Mouse (Mus musculus) hindbrain, embryonic 10.5 days (tissue): ENCODE measurements at regions not wholly inside any gene's neighbourhood (a gene's known extent, or its start where the extent isn't known, plus 50 kb on each side); places are given as distances from the start of the nearest gene placed in this dataset.

ENCODE experiments used
- DNase-seq: peaks from one replicate; pipeline ENCODE4 v3.0.0-alpha.2; 2017; ENCODE audit warnings: low spot score
- H3K27ac ChIP-seq: fragments of 300-500 bp; sonication (generic); 2 replicates; pipeline ENCODE4 v1.5.1; 2016; ENCODE audit warnings: mild to moderate bottlenecking, moderate library complexity
- H3K27me3 ChIP-seq: fragments of 300-500 bp; sonication (generic); 2 replicates; pipeline ENCODE4 v1.6.1; 2016; ENCODE audit warnings: mild to moderate bottlenecking; ENCODE audit not compliant: poor library complexity, insufficient read depth, severe bottlenecking
- H3K36me3 ChIP-seq: fragments of 300-500 bp; sonication (generic); 2 replicates; pipeline ENCODE4 v1.6.1; 2016; ENCODE audit warnings: mild to moderate bottlenecking, moderate library complexity
- H3K4me1 ChIP-seq: fragments of 300-500 bp; sonication (generic); replicated peaks from 2 replicates; pipeline ENCODE4 v1.6.1; 2016; ENCODE audit warnings: mild to moderate bottlenecking
- H3K4me3 ChIP-seq: fragments of 300-500 bp; sonication (generic); 2 replicates; pipeline ENCODE4 v1.5.1; 2016; ENCODE audit warnings: mild to moderate bottlenecking, moderate library complexity
- H3K9me3 ChIP-seq: fragments of 300-500 bp; sonication (generic); 2 replicates; pipeline ENCODE4 v1.6.1; 2016; ENCODE audit warnings: mild to moderate bottlenecking, moderate library complexity
- WGBS: fragments of 180-500 bp; shearing (Covaris S2); methylation state at CpG from one replicate; pipeline ENCODE4 v1.1.7; 2016; 5-methylcytosine and 5-hydroxymethylcytosine counted together

GRCm38 (mm10) chr3:21974766-21975165, 101.7 kb upstream of the Tbl1xr1 start:
- Histone ChIP-seq H3K4me1 (peaks cover 10% of the 10 kb centered on the region), H3K4me3 (no peak overlapping the region), H3K9me3 (no peaks in the 10 kb centered on the region), H3K36me3 (no peaks in the 10 kb centered on the region), H3K27ac (no peak overlapping the region), H3K27me3 (no peaks in the 10 kb centered on the region)
- WGBS, result 89% methylated on average over 2 of the region's 2 CpGs
- no peak for DNase-seq

- DNase-seq, result no peak
- no peak overlapping the region for H3K4me3 ChIP-seq
- H3K36me3 ChIP-seq, result no peaks in the 10 kb centered on the region
- no peaks in the 10 kb centered on the region for H3K9me3 ChIP-seq
- H3K27me3 ChIP-seq, result no peaks in the 10 kb centered on the region
- H3K4me1 ChIP-seq, result no peaks in the 10 kb centered on the region
- WGBS, result 81% methylated on average over 1 of the region's 1 CpGs
- H3K27ac ChIP-seq, result no peak overlapping the region
Observed at GRCm38 (mm10) chr3:21977775-21978174, 98.7 kb upstream of the Tbl1xr1 start.

- WGBS, result 84% methylated on average over 8 of the region's 8 CpGs
- DNase-seq, result no peak
- H3K9me3 ChIP-seq, result no peaks in the 10 kb centered on the region
- no peak overlapping the region for H3K27ac ChIP-seq
- no peaks in the 10 kb centered on the region for H3K4me1 ChIP-seq
- no peaks in the 10 kb centered on the region for H3K36me3 ChIP-seq
- no peak overlapping the region for H3K4me3 ChIP-seq
- H3K27me3 ChIP-seq, result no peaks in the 10 kb centered on the region
Observed at GRCm38 (mm10) chr3:21982991-21983390, 93.5 kb upstream of the Tbl1xr1 start.

- DNase-seq, result no peak
- Histone ChIP-seq H3K27me3 (no peaks in the 10 kb centered on the region), H3K9me3 (no peaks in the 10 kb centered on the region), H3K27ac (no peak overlapping the region), H3K4me1 (no peaks in the 10 kb centered on the region), H3K36me3 (no peaks in the 10 kb centered on the region), H3K4me3 (no peak overlapping the region)
- WGBS, result 29% methylated on average over 2 of the region's 2 CpGs
Observed at GRCm38 (mm10) chr3:21983993-21984725, 92.3 kb upstream of the Tbl1xr1 start.

- Histone ChIP-seq H3K27ac (no peak overlapping the region), H3K9me3 (no peaks in the 10 kb centered on the region), H3K36me3 (no peaks in the 10 kb centered on the region), H3K4me1 (no peaks in the 10 kb centered on the region), H3K4me3 (no peak overlapping the region), H3K27me3 (no peaks in the 10 kb centered on the region)
- WGBS, result 76% methylated on average over 2 of the region's 2 CpGs
- no peak for DNase-seq
Observed at GRCm38 (mm10) chr3:21984807-21985206, 91.6 kb upstream of the Tbl1xr1 start.

- Histone ChIP-seq H3K27me3 (no peaks in the 10 kb centered on the region), H3K36me3 (no peaks in the 10 kb centered on the region), H3K9me3 (no peaks in the 10 kb centered on the region), H3K27ac (no peak overlapping the region), H3K4me3 (no peak overlapping the region), H3K4me1 (no peaks in the 10 kb centered on the region)
- no peak for DNase-seq
- 86% methylated on average over 5 of the region's 5 CpGs for WGBS
Observed at GRCm38 (mm10) chr3:21986164-21986892, 90.1 kb upstream of the Tbl1xr1 start.

GRCm38 (mm10) chr3:21986893-21987250, 89.6 kb upstream of the Tbl1xr1 start:
- no peaks in the 10 kb centered on the region for H3K27me3 ChIP-seq
- no peaks in the 10 kb centered on the region for H3K36me3 ChIP-seq
- DNase-seq, result no peak
- no peaks in the 10 kb centered on the region for H3K9me3 ChIP-seq
- no peak overlapping the region for H3K27ac ChIP-seq
- WGBS, result 90% methylated on average over 2 of the region's 2 CpGs
- no peaks in the 10 kb centered on the region for H3K4me1 ChIP-seq
- no peak overlapping the region for H3K4me3 ChIP-seq

GRCm38 (mm10) chr3:21987455-21988009, 88.9 kb upstream of the Tbl1xr1 start:
- no peaks in the 10 kb centered on the region for H3K36me3 ChIP-seq
- WGBS, result 85% methylated on average over 5 of the region's 5 CpGs
- DNase-seq, result no peak
- H3K27ac ChIP-seq, result no peak overlapping the region
- no peaks in the 10 kb centered on the region for H3K4me1 ChIP-seq
- H3K4me3 ChIP-seq, result no peak overlapping the region
- H3K27me3 ChIP-seq, result no peaks in the 10 kb centered on the region
- no peaks in the 10 kb centered on the region for H3K9me3 ChIP-seq

- H3K27ac ChIP-seq, result no peak overlapping the region
- H3K36me3 ChIP-seq, result no peaks in the 10 kb centered on the region
- no peak for DNase-seq
Observed at GRCm38 (mm10) chr3:21988010-21988531, 88.4 kb upstream of the Tbl1xr1 start.

GRCm38 (mm10) chr3:21990526-21990925, 85.9 kb upstream of the Tbl1xr1 start:
- DNase-seq, result no peak
- Histone ChIP-seq H3K27ac (no peak overlapping the region), H3K4me3 (no peak overlapping the region), H3K9me3 (no peaks in the 10 kb centered on the region), H3K27me3 (no peaks in the 10 kb centered on the region), H3K36me3 (no peaks in the 10 kb centered on the region), H3K4me1 (no peaks in the 10 kb centered on the region)
- 94% methylated on average over 4 of the region's 4 CpGs for WGBS

More at GRCm38 (mm10) chr3:21988010-21988531, 88.4 kb upstream of the Tbl1xr1 start:
- no peaks in the 10 kb centered on the region for H3K27me3 ChIP-seq
- H3K4me1 ChIP-seq, result no peaks in the 10 kb centered on the region
- 91% methylated on average over 8 of the region's 8 CpGs for WGBS
- no peak overlapping the region for H3K4me3 ChIP-seq
- no peaks in the 10 kb centered on the region for H3K9me3 ChIP-seq

GRCm38 (mm10) chr3:21991681-21992152, 84.7 kb upstream of the Tbl1xr1 start:
- Histone ChIP-seq H3K36me3 (no peaks in the 10 kb centered on the region), H3K27ac (no peak overlapping the region), H3K9me3 (no peaks in the 10 kb centered on the region), H3K27me3 (no peaks in the 10 kb centered on the region), H3K4me3 (no peak overlapping the region), H3K4me1 (no peaks in the 10 kb centered on the region)
- 77% methylated on average over 9 of the region's 9 CpGs for WGBS
- no peak for DNase-seq

- no peaks in the 10 kb centered on the region for H3K9me3 ChIP-seq
- 88% methylated on average over 5 of the region's 5 CpGs for WGBS
- no peak for DNase-seq
Observed at GRCm38 (mm10) chr3:21992203-21992602, 84.2 kb upstream of the Tbl1xr1 start.

GRCm38 (mm10) chr3:21993961-21994360, 82.5 kb upstream of the Tbl1xr1 start:
- Histone ChIP-seq H3K27ac (no peak overlapping the region), H3K4me1 (no peaks in the 10 kb centered on the region), H3K27me3 (no peaks in the 10 kb centered on the region), H3K4me3 (no peak overlapping the region), H3K9me3 (no peaks in the 10 kb centered on the region), H3K36me3 (no peaks in the 10 kb centered on the region)
- DNase-seq, result no peak
- WGBS, result 87% methylated on average over 2 of the region's 2 CpGs

More at GRCm38 (mm10) chr3:21992203-21992602, 84.2 kb upstream of the Tbl1xr1 start:
- Histone ChIP-seq H3K4me3 (no peak overlapping the region), H3K27ac (no peak overlapping the region), H3K4me1 (no peaks in the 10 kb centered on the region), H3K36me3 (no peaks in the 10 kb centered on the region), H3K27me3 (no peaks in the 10 kb centered on the region)
